Mouse (Mus musculus): ENCODE data around the gene Atoh7. TPM values are rescaled to one million over a fixed set of nuclear protein-coding genes. Genes with fewer than 3 reads are reported as not detected.
"Not testable (repeated sequence)": the region's sequence is repeated elsewhere in the genome, so short reads cannot be mapped to it uniquely, and the experiment has no call there.

Atoh7 gene
- total RNA-seq (2021) = 1 to 10 TPM; 3.1 to 4.6 TPM

DNA sequence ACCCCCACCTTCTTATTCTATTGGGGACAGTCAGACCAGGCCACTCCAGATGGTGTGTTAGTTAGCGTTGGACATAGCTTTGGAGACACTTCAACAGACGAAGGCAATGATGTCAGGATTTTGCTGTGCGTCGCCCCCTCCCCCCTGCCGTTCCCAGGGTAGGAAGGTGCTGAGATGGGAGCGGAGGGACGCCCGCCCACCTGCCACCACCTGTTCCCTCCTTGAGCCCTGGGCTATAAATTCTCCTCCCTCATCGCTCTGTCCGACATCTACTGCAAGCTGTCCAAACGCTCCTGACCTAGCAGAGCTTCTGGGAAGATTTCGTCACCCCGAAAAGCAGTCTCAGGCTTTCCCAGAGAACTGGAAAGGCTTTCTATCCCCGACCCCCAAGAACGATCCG is at the start of gene Atoh7:
Gene Atoh7, plus strand, starts transcription at position 131 of the 400 bp plus-strand sequence.
- intact Hi-C loops (cut with DNase I) = no loop called here
- DNase-seq (ENCODE audit: low spot score in 2 of 2) = peak in 1 of 2 experiments; percentile 58

GRCm38 (mm10) chr10:63051267-63051666 is 48.2 kb upstream of the Atoh7 start:
- intact Hi-C loops (cut with DNase I) = no loop called here
- no peak for DNase-seq (ENCODE audit: low spot score in 2 of 2)

DNA sequence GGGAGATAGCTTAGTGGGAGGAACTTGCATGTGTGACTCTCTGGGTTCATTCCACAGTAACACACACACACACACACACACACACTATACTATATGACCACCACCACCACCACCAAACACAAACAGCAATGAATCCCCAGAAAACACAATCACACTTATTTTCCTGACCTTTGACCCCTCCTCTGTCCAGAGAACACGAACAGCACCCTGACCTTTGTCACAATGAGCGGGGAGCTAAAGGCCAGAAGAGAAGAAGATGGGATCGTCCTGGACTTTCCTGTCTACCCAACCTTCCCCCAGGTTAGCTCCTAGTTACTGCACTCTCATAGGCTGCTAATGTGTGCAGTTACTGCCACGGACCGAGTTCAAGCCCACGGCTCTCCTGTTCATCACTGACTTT is 47.4 kb upstream of the Atoh7 start:
- DNase-seq (ENCODE audit: low spot score in 2 of 2) = no peak
- intact Hi-C loops (cut with DNase I) = no loop called here

GRCm38 (mm10) chr10:63053007-63053406 is 46.4 kb upstream of the Atoh7 start:
- intact Hi-C loops (cut with DNase I) = no loop called here
- DNase-seq (ENCODE audit: low spot score in 2 of 2) = no peak

- intact Hi-C loops (cut with DNase I); DNase-seq (ENCODE audit: low spot score in 2 of 2): not testable (repeated sequence)
Observed at GRCm38 (mm10) chr10:63054071-63054470, 45.4 kb upstream of the Atoh7 start.

DNA sequence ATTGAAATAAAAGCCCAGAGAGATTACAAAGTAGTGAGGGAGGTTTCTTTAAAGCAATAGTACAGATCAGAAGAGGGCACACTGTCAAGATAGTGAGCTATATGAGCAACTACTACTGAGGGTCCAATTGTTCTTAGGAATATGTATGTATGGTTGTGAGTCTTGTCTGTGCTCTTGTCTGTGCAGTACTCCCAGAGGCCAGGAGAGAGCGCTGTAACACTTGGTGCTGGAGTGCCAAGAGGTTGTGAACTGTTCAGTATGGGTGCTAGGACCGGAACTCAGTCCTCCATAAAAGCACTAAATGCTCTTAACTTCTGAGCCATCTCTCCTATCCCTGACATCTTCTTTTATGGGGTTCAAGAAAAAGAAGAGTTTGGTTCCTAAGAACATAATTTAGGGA is 44.9 kb upstream of the Atoh7 start:
- DNase-seq (ENCODE audit: low spot score in 2 of 2) = no peak
- intact Hi-C loops (cut with DNase I) = no loop called here

- intact Hi-C loops (cut with DNase I) = no loop called here
Observed at GRCm38 (mm10) chr10:63056966-63057750, 42.3 kb upstream of the Atoh7 start.

GRCm38 (mm10) chr10:63059862-63060261 is 39.6 kb upstream of the Atoh7 start, which contains the start of gene Pbld1:
Pbld1 (plus strand) TSS chr10:63060162.
- intact Hi-C loops (cut with DNase I) = loop anchor here (10.0 kb wide), 1 partner anchor 165 kb away; no protein-coding TSS in a partner anchor
- DNase-seq (ENCODE audit: low spot score in 2 of 2) = no peak

More at GRCm38 (mm10) chr10:63056966-63057750, 42.3 kb upstream of the Atoh7 start:
- no peak for DNase-seq (ENCODE audit: low spot score in 2 of 2)

DNA sequence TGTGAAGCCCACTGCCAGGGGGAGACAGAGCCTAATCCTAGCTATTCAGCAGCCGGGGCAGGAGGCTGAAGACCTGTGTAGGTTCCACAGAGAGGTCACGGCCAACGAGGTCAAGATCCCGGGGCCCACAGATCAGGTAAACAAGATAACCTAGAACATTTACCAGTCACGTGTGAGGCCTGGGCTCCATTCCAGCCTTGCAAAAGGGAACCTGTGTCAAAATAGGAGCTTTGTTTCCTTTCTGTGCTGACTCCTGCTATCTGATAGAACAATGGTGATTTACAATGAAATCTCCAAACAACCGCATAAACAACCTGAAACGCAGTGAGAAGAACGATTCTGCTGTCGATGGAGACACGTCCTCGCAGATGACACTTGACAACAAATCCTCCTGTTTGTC is 39.0 kb upstream of the Atoh7 start:
- no peak for DNase-seq (ENCODE audit: low spot score in 2 of 2)
- intact Hi-C loops (cut with DNase I) = loop anchor here (10.0 kb wide), 1 partner anchor 166 kb away; no protein-coding TSS in a partner anchor

GRCm38 (mm10) chr10:63061266-63061665 is 38.2 kb upstream of the Atoh7 start:
- intact Hi-C loops (cut with DNase I) = loop anchor here (10.0 kb wide), 1 partner anchor 166 kb away; no protein-coding TSS in a partner anchor
- no peak for DNase-seq (ENCODE audit: low spot score in 2 of 2)

DNA sequence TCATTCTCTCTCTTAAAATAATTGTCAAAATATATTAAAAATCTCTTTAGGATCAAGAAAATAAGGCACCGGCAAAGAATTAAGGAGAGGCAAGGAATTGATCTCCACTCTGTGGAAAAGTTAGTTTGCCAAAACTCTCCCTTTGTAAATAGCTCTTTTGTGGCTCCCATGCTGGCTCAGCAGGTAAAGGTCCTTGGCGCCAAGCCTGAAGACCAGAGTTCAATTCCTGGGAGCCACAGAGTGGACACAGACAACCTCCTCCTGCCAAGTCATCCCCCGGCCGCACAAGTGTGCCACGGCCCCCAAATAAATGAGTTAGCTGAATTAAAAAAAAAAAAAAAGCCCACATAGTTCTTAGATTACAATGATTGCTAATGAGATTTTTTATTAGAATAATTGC is 36.8 kb upstream of the Atoh7 start:
- intact Hi-C loops (cut with DNase I) = loop anchor here (10.0 kb wide), 1 partner anchor 168 kb away; no protein-coding TSS in a partner anchor
- no peak for DNase-seq (ENCODE audit: low spot score in 2 of 2)

DNA sequence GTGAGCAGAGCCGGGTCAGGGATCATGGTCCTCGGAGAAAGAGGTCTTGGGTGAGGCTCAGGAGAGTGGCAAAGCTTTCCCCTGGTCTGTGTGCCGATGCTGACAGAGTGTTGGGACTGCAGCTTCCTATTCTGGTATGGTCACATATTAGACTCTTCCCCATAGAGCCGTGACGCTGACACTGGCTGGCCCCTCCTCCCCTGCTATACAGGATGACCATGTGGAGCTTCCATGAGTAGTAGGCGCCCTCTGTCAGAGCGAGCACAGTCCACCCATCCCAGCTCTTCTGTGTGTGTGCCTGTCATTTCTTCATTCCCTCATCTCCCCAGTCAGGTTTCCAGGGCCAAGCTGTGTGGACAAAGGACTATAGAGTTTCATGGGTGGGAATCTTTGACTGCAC is 36.1 kb upstream of the Atoh7 start:
- intact Hi-C loops (cut with DNase I) = loop anchor here (10.0 kb wide), 1 partner anchor 169 kb away; no protein-coding TSS in a partner anchor

GRCm38 (mm10) chr10:63064516-63064915 is 34.9 kb upstream of the Atoh7 start:
- no peak for DNase-seq (ENCODE audit: low spot score in 2 of 2)
- intact Hi-C loops (cut with DNase I) = loop anchor here (10.0 kb wide), 1 partner anchor 170 kb away; no protein-coding TSS in a partner anchor

More for the DNA sequence above, 36.1 kb upstream of the Atoh7 start:
- DNase-seq (ENCODE audit: low spot score in 2 of 2) = no peak

DNA sequence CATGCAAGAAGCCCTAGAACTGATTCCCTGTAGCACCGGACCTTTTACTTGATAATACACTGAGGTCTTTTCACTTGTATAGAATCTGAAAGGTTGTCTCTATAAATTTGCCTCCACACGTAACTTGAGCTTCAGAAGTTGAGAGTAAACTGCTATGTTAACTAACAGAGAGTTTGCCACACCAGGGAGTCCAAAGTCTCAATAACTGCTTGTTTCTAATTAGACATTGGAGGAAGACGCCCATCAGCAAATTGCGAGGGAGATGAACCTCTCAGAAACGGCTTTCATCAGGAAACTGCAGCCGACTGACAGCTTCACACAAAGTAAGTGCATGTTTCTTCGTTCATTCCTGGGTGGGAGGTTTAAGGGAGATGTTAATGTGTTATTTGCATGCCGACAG is 33.9 kb upstream of the Atoh7 start:
- no peak for DNase-seq (ENCODE audit: low spot score in 2 of 2)
- intact Hi-C loops (cut with DNase I) = loop anchor here (10.0 kb wide), 1 partner anchor 171 kb away; no protein-coding TSS in a partner anchor

DNA sequence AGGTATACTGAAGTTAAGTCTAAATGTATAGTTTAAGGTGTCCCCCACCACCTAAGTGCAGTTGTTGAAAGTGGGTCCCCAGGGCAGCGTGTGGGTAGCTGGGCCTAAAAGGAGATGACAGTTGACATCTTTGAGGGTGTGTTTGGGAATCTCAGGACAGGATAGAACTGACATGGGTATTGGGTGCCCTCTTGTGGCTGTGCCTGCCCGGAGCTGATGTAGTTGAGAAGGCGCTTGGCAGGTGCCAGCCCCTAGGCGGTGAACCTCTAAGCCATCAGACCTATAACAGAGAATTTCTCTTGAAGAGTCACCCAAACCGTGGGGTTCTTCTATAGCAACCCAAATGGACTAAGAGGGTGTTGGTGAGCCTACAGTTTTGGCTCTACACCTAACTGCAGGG is 33.5 kb upstream of the Atoh7 start:
- intact Hi-C loops (cut with DNase I) = loop anchor here (10.0 kb wide), 1 partner anchor 171 kb away; no protein-coding TSS in a partner anchor
- DNase-seq (ENCODE audit: low spot score in 2 of 2) = peak; percentile 59 to 61

GRCm38 (mm10) chr10:63086304-63086703 is 13.1 kb upstream of the Atoh7 start:
- DNase-seq (ENCODE audit: low spot score in 2 of 2) = no peak
- intact Hi-C loops (cut with DNase I) = no loop called here

DNA sequence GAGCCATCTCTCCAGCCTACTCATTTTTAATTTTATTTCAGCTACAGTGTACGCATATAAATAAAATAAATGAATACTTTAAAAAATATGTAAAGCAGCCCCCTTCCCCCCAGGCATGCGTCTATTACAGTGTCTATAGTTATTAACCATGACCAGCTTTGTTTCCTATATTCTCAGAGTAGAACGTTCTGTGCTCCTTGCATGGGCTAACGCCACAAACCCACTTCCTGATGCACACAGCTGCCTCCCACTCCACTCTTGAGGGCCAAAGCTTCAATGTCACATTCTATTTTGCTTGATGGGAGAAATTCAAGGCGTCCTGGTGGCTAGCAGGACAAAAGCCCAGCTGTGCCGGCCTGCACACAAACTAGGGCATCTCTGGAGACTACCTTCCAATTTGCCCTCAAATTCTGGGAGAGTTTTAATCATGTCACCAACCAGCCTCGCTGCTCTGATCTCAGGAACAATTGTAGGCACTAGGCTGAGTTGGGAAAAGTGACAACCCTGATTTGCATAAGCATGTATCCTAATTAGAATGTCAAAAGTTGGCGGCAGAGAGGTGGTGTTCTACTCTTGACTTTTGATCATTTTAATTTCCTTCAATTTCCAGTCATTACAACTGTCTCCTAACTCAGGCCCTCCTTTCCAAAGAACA is 10.2 kb upstream of the Atoh7 start:
- intact Hi-C loops (cut with DNase I) = no loop called here
- DNase-seq (ENCODE audit: low spot score in 2 of 2) = no peak

- DNase-seq (ENCODE audit: low spot score in 2 of 2) = peak; percentile 5 to 8
- intact Hi-C loops (cut with DNase I) = no loop called here
Observed at GRCm38 (mm10) chr10:63089758-63090571, 9.5 kb upstream of the Atoh7 start.

GRCm38 (mm10) chr10:63091915-63092314 is 7.5 kb upstream of the Atoh7 start:
- no peak for DNase-seq (ENCODE audit: low spot score in 2 of 2)
- intact Hi-C loops (cut with DNase I) = no loop called here

Data from left cerebral cortex, postnatal 36 days (tissue).